Mouse (Mus musculus) E14TG2a.4 (cell line): ENCODE data around the gene Tacr3.

Source experiments
- CTCF ChIP-seq: conservative IDR thresholded peaks from 2 replicates; pipeline ENCODE4 v1.5.1; 2014; ENCODE audit warnings: low read length
- NANOG ChIP-seq: IDR thresholded peaks from 2 replicates; pipeline ENCODE4 v1.6.1; 2014; ENCODE audit warnings: borderline replicate concordance, low read length, mixed read lengths

DNA sequence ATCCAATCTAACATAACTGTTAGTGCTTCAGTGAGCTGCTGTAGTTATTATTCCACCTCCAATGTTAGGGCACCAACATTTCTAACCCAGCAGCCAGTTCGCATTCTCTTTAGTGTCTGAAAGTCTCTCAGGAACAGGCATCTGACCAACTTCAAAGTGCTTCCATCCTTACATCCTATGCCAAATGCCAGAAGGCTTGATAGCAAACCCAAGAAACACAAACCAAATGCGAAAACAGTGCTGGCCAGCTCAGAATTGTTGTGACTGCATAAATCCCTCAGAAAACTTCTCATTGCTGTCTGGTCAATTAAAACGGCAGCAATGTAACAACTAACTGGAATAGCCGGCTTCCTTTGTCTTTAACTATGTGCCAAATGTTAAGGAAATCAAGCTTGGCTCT, 106.7 kb downstream of the Tacr3 start:
- no peak for TF ChIP-seq CTCF
- TF ChIP-seq NANOG = no peak
